Mouse (Mus musculus) hindbrain, embryonic 14.5 days (tissue): ENCODE data around the gene Gm266. TPM values are rescaled to one million over a fixed set of nuclear protein-coding genes. Genes with fewer than 3 reads are reported as not detected.

Source experiments
- ATAC-seq: fragments of 200-750 bp; cut with Nextera tagmentation; 2 replicates; pipeline ENCODE4 v1.8.0; 2017; ENCODE audit warnings: moderate number of reproducible peaks, mild to moderate bottlenecking, moderate TSS enrichment, moderate library complexity; ENCODE audit not compliant: low FRiP score
- DNase-seq: peaks from one replicate; pipeline ENCODE4 v3.0.0-alpha.2; 2015; ENCODE audit warnings: low spot score
- H3K27ac ChIP-seq: fragments of 300-500 bp; sonication (generic); 2 replicates; pipeline ENCODE4 v1.5.1; 2014; ENCODE audit warnings: mild to moderate bottlenecking, moderate library complexity
- H3K27me3 ChIP-seq: fragments of 300-500 bp; sonication (generic); 2 replicates; pipeline ENCODE4 v1.6.1; 2014; ENCODE audit warnings: mild to moderate bottlenecking, low read length, mixed read lengths; ENCODE audit not compliant: control insufficient read depth, insufficient read depth
- H3K36me3 ChIP-seq: fragments of 300-500 bp; sonication (generic); replicated peaks from 2 replicates; pipeline ENCODE4 v1.6.1; 2014; ENCODE audit not compliant: control insufficient read depth, insufficient read depth
- H3K4me1 ChIP-seq: fragments of 300-500 bp; sonication (generic); replicated peaks from 2 replicates; pipeline ENCODE4 v1.6.1; 2014; ENCODE audit warnings: antibody characterized with exemption, low read length, mixed read lengths; ENCODE audit not compliant: control insufficient read depth, insufficient read depth
- H3K4me2 ChIP-seq: fragments of 300-500 bp; sonication (generic); replicated peaks from 2 replicates; pipeline ENCODE4 v1.6.1; 2014; ENCODE audit warnings: mild to moderate bottlenecking, moderate library complexity
- H3K4me3 ChIP-seq: fragments of 300-500 bp; sonication (generic); replicated peaks from 2 replicates; pipeline ENCODE4 v1.5.1; 2014; ENCODE audit warnings: mild to moderate bottlenecking, low read length
- H3K9ac ChIP-seq: fragments of 300-500 bp; sonication (generic); 2 replicates; pipeline ENCODE4 v1.6.1; 2014
- H3K9me3 ChIP-seq: fragments of 300-500 bp; sonication (generic); 2 replicates; pipeline ENCODE4 v1.6.1; 2016; ENCODE audit warnings: low read length; ENCODE audit not compliant: control insufficient read depth
- WGBS: fragments of 180-500 bp; shearing (Covaris S2); extraction: QIAGEN DNeasy Blood & Tissue Kit; methylation state at CpG from one replicate; pipeline ENCODE4 v1.1.7; 2014; 5-methylcytosine and 5-hydroxymethylcytosine counted together
- polyA plus RNA-seq: library from polyadenylated mRNA; unstranded; fragments of >200 nt; fragmentation: Nextera tagmentation; extraction: Ambion mirVana; gene quantifications from 2 replicates; pipeline ENCODE4 v1.2.1, GENCODE M21; 2014

Gene Gm266
- polyA plus RNA-seq, 1 experiment from 2014 or later = 2.6 TPM

GRCm38 (mm10) chr12:111436170-111436569 lies 49.5 kb downstream of the Gm266 start:
- Histone ChIP-seq H3K4me3 (no peak overlapping the region), H3K36me3 (no peaks in the 10 kb centered on the region), H3K27ac (no peak overlapping the region), H3K4me1 (peaks cover 12% of the 10 kb centered on the region; the same call in 1 of the 2 replicates), H3K9me3 (no peaks in the 10 kb centered on the region), H3K9ac (no peak overlapping the region), H3K27me3 (peaks cover 16% of the 10 kb centered on the region), H3K4me2 (no peak overlapping the region)
- no peak for ATAC-seq
- WGBS = 89% methylated on average over 3 of the region's 3 CpGs
- DNase-seq = no peak

DNA sequence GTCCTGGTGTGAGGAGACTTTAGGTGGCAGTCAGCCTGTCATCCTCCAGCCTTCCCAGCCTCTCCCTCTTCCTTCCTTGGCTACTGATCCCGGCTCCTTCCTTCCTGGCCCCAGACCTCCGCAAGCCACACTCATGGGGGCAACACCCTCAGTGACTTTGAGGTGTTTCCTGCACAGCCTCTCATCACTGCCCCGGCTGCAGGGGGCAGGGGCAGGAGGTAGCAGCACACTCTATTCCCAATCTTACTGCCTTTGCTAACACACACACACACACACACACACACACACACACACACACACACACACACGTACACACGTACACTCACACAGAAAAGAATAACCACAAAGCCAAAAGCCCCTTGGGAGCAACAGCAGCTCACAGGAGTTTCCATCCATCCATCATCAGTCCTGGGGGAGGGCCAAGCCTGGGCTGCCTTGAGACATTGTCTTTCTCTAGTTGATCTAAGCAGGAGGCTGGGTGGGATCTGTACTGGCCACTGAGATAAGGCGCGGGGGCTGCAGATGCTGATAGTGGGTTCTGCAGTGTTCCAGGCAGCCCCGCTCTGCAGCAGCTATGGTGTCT lies 50.8 kb downstream of the Gm266 start:
- ATAC-seq (no peak), DNase-seq (no peak)
- peaks cover 29% of the 10 kb centered on the region for H3K27me3 ChIP-seq
- no peaks in the 10 kb centered on the region for H3K9me3 ChIP-seq
- no peak overlapping the region for H3K4me3 ChIP-seq
- peak overlapping the region; percentile 67; the same call in 1 of the 2 replicates for H3K27ac ChIP-seq
- H3K4me2 ChIP-seq = no peak overlapping the region
- no peaks in the 10 kb centered on the region for H3K36me3 ChIP-seq
- 43% methylated on average over 8 of the region's 8 CpGs for WGBS
- H3K4me1 ChIP-seq = peaks cover 15% of the 10 kb centered on the region; the same call in 1 of the 2 replicates
- no peak overlapping the region for H3K9ac ChIP-seq

Other genes starting within 250 kb of the Gm266 start
- 19.6 and 20.5 TPM in 2 replicates for gene Amn, start 214.7 kb downstream of the Gm266 start, polyA plus RNA-seq
- 48.1 and 48.3 TPM in 2 replicates for gene Cdc42bpb, start 108.1 kb downstream of the Gm266 start, polyA plus RNA-seq
- gene Lbhd2, start 79.0 kb downstream of the Gm266 start, polyA plus RNA-seq = 0.72 and 1.3 TPM in 2 replicates
- gene Exoc3l4, start 68.8 kb downstream of the Gm266 start, polyA plus RNA-seq = 1.7 and 1.8 TPM in 2 replicates
- 0.42 and 0.79 TPM in 2 replicates for gene Tnfaip2, start 43.4 kb downstream of the Gm266 start, polyA plus RNA-seq
- 504 and 543 TPM in 2 replicates for gene Eif5, start 52.2 kb upstream of the Gm266 start, polyA plus RNA-seq
- 76.4 and 81.4 TPM in 2 replicates for gene Mark3, start 88.7 kb upstream of the Gm266 start, polyA plus RNA-seq
- gene Ckb, start 186.5 kb upstream of the Gm266 start, polyA plus RNA-seq = 1,434 and 1,576 TPM in 2 replicates
- gene Trmt61a, start 192.3 kb upstream of the Gm266 start, polyA plus RNA-seq = 6.1 and 7.2 TPM in 2 replicates
- 65.5 and 71.6 TPM in 2 replicates for gene Bag5, start 227.4 kb upstream of the Gm266 start, polyA plus RNA-seq
- gene Apopt1, start 227.4 kb upstream of the Gm266 start, polyA plus RNA-seq = 48.2 and 61.4 TPM in 2 replicates